Mouse (Mus musculus): Measurements from ENCODE around the gene Tars2.

GRCm38 (mm10) chr3:95808384-95808783 lies 48.4 kb upstream of the Tars2 start:
- TF ChIP-seq POLR2A (IDR thresholded peaks at IDR 0.05; ENCODE audit: low read depth, low read length): no peak
- TF ChIP-seq CTCF (conservative IDR thresholded peaks at IDR 0.05; ENCODE audit: insufficient read depth, insufficient read length, low read depth, low read length): no peak

Data from kidney, adult 2 months (tissue).